Mouse (Mus musculus) retina, postnatal 1 day (tissue): ENCODE data around the gene Scn11a.

Source experiments
- DNase-seq: peaks from one replicate; pipeline ENCODE4 v3.0.0-alpha.2; 2012

Gene Scn11a

GRCm38 (mm10) chr9:119795254-119795912 is 29.9 kb downstream of the Scn11a start:
- DNase-seq = no peak

GRCm38 (mm10) chr9:119794470-119794869 is 30.8 kb downstream of the Scn11a start:
- DNase-seq = no peak

GRCm38 (mm10) chr9:119792505-119792904 is 32.8 kb downstream of the Scn11a start:
- DNase-seq = peak; percentile 28

- peak; percentile 51 for DNase-seq
These were observed 44.4 kb downstream of the Scn11a start for GRCm38 (mm10) chr9:119780901-119781300.

GRCm38 (mm10) chr9:119776661-119777060 is 48.6 kb downstream of the Scn11a start:
- no peak for DNase-seq

- DNase-seq = peak; percentile 39
These were observed 56.7 kb downstream of the Scn11a start for GRCm38 (mm10) chr9:119768585-119768984.

GRCm38 (mm10) chr9:119760226-119760625 is 65.0 kb downstream of the Scn11a start:
- no peak for DNase-seq

- no peak for DNase-seq
These were observed 65.8 kb downstream of the Scn11a start for GRCm38 (mm10) chr9:119759457-119759856.

GRCm38 (mm10) chr9:119751507-119751906 is 73.7 kb downstream of the Scn11a start:
- DNase-seq = peak; percentile 72

GRCm38 (mm10) chr9:119749112-119749511 is 76.1 kb downstream of the Scn11a start:
- no peak for DNase-seq

- DNase-seq = no peak
These were observed 81.4 kb downstream of the Scn11a start for GRCm38 (mm10) chr9:119743900-119744299.

GRCm38 (mm10) chr9:119743312-119743711 is 81.9 kb downstream of the Scn11a start:
- no peak for DNase-seq

GRCm38 (mm10) chr9:119741101-119741786 is 84.0 kb downstream of the Scn11a start:
- no peak for DNase-seq

- DNase-seq = no peak
These were observed 96.7 kb downstream of the Scn11a start for GRCm38 (mm10) chr9:119728412-119729097.

GRCm38 (mm10) chr9:119726990-119727389 is 98.3 kb downstream of the Scn11a start:
- DNase-seq = no peak

- DNase-seq = peak; percentile 9
These were observed 99.9 kb downstream of the Scn11a start for GRCm38 (mm10) chr9:119725293-119725862.

GRCm38 (mm10) chr9:119719222-119719621 is 106.0 kb downstream of the Scn11a start, which contains the start of gene Scn10a:
Scn10a (minus strand) TSS chr9:119719322.
- DNase-seq = no peak

- DNase-seq = peak; percentile 72
These were observed 118.6 kb downstream of the Scn11a start for GRCm38 (mm10) chr9:119706700-119707099.
